Comparison of ENCODE assay signal across 8 mouse cellular contexts in genomic region chr9:21525937-21526633, GRCm38 (mm10). TPM values are rescaled to one million over a fixed set of nuclear protein-coding genes. Genes with fewer than 3 reads are reported as not detected.
DNase-seq lines count a peak whose midpoint lies in the region; ATAC-seq and TF ChIP-seq lines count a peak whose summit lies in the region.

Gene AB124611, plus strand, starts transcription at chr9:21526176.

- no peaks in the 10 kb centered on the region for H3K27me3 ChIP-seq in CH12.LX (replicated peaks)

- no peak within 1 kb of the TSS for H3K27ac ChIP-seq in CH12.LX (ENCODE audit: insufficient read depth, low read depth)

- dilution Hi-C loops in CH12.LX (cut with MboI; ENCODE audit: extremely low pct_ligation_motif_present, extremely low pct_unique_long_range_greater_than_20kb, low sequenced_read_pairs): no loop called here

- no peak for TF ChIP-seq RAD21 in CH12.LX (IDR thresholded peaks at IDR 0.05; ENCODE audit: low read depth, low read length)

- peak within 1 kb of the TSS in 1 of 3 experiments; percentile 11 for H3K4me3 ChIP-seq in CH12.LX (replicated peaks in 1 of 3; ENCODE audit: low read depth in 2 of 3, low read length in 2 of 3, poor library complexity in 1 of 3)

- H3K4me1 ChIP-seq in CH12.LX (ENCODE audit: control insufficient read depth in 1 of 2, insufficient read depth in 2 of 2): peaks cover 12 to 32% of the 10 kb centered on the region in 2 experiments

- peak; percentile 56 for DNase-seq in CD4-positive helper T cell, adult 2 months (ENCODE audit: low read depth, low spot score)
- DNase-seq in CH12.LX (ENCODE audit: extremely low read depth): no peak
- peak; percentile 25 for DNase-seq in heart, postnatal 4 days
- DNase-seq in naive thymus-derived CD4-positive, alpha-beta T cell, adult 2 months (ENCODE audit: low read depth): peak; percentile 61
- no peak for DNase-seq in retina, embryonic 14.5 days (ENCODE audit: low spot score)
- DNase-seq in cerebellum, adult 9-11 months: no peak
- DNase-seq in kidney, adult 18-20 months: no peak

- no peak for TF ChIP-seq CTCF in CH12.LX (conservative IDR thresholded peaks at IDR 0.05 in 1 of 2, IDR thresholded peaks at IDR 0.05 in 1 of 2; ENCODE audit: low read depth in 2 of 2, low read length in 2 of 2)

- TF ChIP-seq EP300 in CH12.LX (IDR thresholded peaks at IDR 0.05; ENCODE audit: low read length): no peak

- ATAC-seq in cerebellum, adult (ENCODE audit: insufficient number of reproducible peaks, low FRiP score, low TSS enrichment): no peak

- no peak for TF ChIP-seq POLR2A in CH12.LX (IDR thresholded peaks at IDR 0.05; ENCODE audit: low read depth, low read length)

- in situ Hi-C loops in CH12.LX (cut with MboI; ENCODE audit: low pct_ligation_motif_present, low pct_unique_long_range_greater_than_20kb, low sequenced_read_pairs): no loop called here

- peaks cover 2% of the 10 kb centered on the region for H3K9me3 ChIP-seq in CH12.LX (replicated peaks; ENCODE audit: low read length)

- H3K79me2 ChIP-seq in CH12.LX (replicated peaks; ENCODE audit: control insufficient read depth, extremely low read depth, insufficient read depth, poor library complexity, severe bottlenecking): no peaks in the 10 kb centered on the region

- no peak within 1 kb of the TSS for H3K4me2 ChIP-seq in CH12.LX (ENCODE audit: insufficient read depth, low read depth, poor library complexity, severe bottlenecking)

- no peaks in the 10 kb centered on the region for H3K36me3 ChIP-seq in CH12.LX (replicated peaks in 1 of 2; ENCODE audit: control insufficient read depth in 1 of 2, insufficient read depth in 1 of 2, low read length in 1 of 2)

- H3K9ac ChIP-seq in CH12.LX (ENCODE audit: insufficient read depth, low read depth): no peak within 1 kb of the TSS

TF ChIP-seq in CH12.LX, 34 proteins besides CTCF, POLR2A, EP300 and RAD21:
- no peak for TF ChIP-seq CHD1 (IDR thresholded peaks at IDR 0.05; ENCODE audit: low read depth, low read length)
- 0 out of 2 replicates have a peak, but pooled peaks have one; percentile 10 for TF ChIP-seq IRF4 (IDR thresholded peaks at IDR 0.05; ENCODE audit: low read depth, low read length)

RNA-seq across cellular contexts. Expression of gene AB124611, which starts in this region (rescaled TPM):
- total RNA-seq in CH12.LX (2012; rRNA removed) (0.46 and 0.89 TPM in 2 replicates), CH12.LX (2014; rRNA removed) (1.5 TPM in 2 replicates)
- 2.1 and 2.3 TPM in 2 replicates for polyA plus RNA-seq in CH12.LX (2012; ENCODE audit: insufficient read length, low read depth)
- total RNA-seq in heart, postnatal 4 days (2021): 1 to 10 TPM in 1 of 2 experiments, under 1 TPM in 1; 0.95 to 1.1 TPM

Comparison
In these comparisons a context has a peak if more than half of its experiments do, and no peak if none do; other contexts are left out.
1. DNase-seq: peak in CD4-positive helper T cell, adult 2 months (single experiment), heart, postnatal 4 days (single experiment) and naive thymus-derived CD4-positive, alpha-beta T cell, adult 2 months (single experiment); none in CH12.LX (single experiment), retina, embryonic 14.5 days (single experiment), cerebellum, adult 9-11 months (single experiment) and kidney, adult 18-20 months (single experiment).